Mouse (Mus musculus) common myeloid progenitor, adult 5-6 weeks (primary cell): ENCODE data around the gene Zfp458. TPM values are rescaled to one million over a fixed set of nuclear protein-coding genes. Genes with fewer than 3 reads are reported as not detected.

Source experiments
- ATAC-seq: replicated peaks from 2 replicates; pipeline ENCODE4 v1.8.0; 2016; ENCODE audit warnings: low read depth, mild to moderate bottlenecking, moderate TSS enrichment, inconsistent platforms; ENCODE audit not compliant: poor library complexity, severe bottlenecking
- total RNA-seq: library from RNA; stranded (forward); fragments of 200-1000, 187-1606 nt; gene quantifications from 2 replicates; pipeline ENCODE4 v1.2.3, GENCODE M21; 2017

Gene Zfp458
- 3.8 and 7.9 TPM in 2 replicates for total RNA-seq

- no peak for ATAC-seq
Measured at GRCm38 (mm10) chr13:67278314-67278713, at the start of gene Zfp458. Gene Zfp458, minus strand, starts transcription at chr13:67278466.

DNA sequence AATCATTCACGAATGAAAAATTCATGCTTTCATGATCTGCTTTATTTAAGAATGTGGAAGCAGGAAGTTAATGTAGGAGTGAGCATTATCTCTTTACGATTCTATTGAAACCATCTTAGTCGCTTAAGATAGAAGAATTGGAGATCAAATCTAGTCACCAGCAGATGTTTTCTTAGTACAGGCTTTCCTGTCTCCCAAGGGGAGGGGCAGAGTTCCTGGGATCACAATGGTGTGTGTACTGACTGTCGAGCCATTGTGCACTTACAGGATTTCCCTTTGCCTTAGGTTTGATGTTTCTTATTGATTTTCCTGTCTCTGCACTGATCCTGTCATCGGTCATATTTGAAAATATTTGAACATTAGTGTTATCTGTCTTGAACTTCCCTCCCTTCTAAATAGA lies 28.5 kb upstream of the Zfp458 start:
- peak; percentile 27 for ATAC-seq

DNA sequence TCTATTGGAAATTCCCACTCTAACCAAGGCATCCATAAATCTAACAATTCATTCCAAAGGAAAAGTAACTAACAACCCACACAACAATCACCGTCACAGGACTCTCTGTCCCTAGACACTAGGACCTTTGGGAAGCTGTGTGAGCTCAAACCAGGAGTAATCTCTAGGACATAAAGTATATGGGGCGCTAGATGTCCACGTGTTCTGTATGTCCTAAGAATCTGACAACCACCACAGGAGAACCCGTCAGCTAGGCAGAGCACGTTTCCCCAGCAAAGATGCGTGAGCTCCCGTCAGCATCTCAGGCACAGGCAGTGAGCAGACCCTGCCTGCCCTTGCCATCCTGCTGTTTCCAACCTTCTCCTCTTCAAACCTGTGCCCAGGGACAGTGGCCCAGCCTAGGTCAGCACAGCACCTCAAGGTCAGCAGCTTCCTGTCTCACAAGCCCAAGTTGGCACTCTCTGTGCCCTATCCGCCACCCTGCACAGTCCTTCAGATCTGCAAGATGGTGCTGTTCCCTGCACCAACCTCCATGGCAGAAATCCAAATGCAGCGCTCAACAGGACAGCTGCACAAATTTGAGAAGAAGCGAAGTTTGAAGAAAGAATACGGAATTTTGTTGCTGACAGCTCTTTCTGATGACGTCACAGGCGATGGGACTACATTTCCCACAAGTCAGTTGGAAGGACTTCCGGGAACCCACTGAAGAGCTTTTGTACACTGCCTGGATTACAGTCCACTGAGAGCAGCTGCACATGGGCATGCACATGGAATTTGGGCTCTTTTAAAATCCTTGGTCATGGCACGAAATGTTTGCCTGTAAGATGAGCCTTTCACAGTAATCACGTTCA lies 27.8 kb upstream of the Zfp458 start, which contains the start of gene Zfp457:
Zfp457 (minus strand) TSS at position 664 of the 851 bp plus-strand sequence.
- ATAC-seq = peak; percentile 97

GRCm38 (mm10) chr13:67269383-67270065 lies 8.7 kb downstream of the Zfp458 start:
- peak; percentile 43 for ATAC-seq

GRCm38 (mm10) chr13:67268568-67269369 lies 9.5 kb downstream of the Zfp458 start:
- peak; percentile 100 for ATAC-seq

DNA sequence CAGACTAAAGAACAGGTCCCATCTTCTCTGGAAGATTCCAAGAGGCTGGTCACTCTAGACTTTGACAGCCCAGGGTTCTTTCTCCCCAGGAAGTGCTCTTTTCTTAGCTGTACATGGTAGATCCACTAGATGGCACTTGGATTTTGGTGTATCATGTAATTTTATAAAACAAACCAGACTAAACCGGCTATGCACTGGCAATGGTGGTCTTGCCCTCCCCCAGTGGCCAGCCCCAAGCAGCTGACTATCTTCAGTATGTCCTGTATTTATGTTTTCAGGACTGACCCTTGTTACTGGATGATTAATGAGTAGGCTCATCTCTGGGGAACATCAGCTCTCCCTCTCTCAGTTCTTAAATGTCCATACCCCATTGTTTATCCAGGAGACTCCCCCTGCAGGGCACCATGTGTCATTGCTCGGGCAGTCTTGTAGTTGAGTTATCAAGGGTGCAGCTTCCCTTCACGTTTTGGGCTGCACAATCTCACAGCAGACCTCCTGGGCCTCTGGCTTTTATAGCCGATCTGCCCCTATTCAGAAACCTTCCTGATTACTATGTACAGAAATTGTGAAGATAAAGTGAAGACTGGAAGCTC lies 64.2 kb downstream of the Zfp458 start:
- peak; percentile 83 for ATAC-seq

Other genes starting within 250 kb of the Zfp458 start
- 6.5 and 7.4 TPM in 2 replicates for gene Zfp712, start 217.3 kb downstream of the Zfp458 start, total RNA-seq
- gene Zfp708, start 180.5 kb downstream of the Zfp458 start, total RNA-seq = 4.2 and 5.0 TPM in 2 replicates
- 6.6 and 9.0 TPM in 2 replicates for gene Gm28557, start 169.9 kb downstream of the Zfp458 start, total RNA-seq
- gene Rslcan18, start 162.2 kb downstream of the Zfp458 start, total RNA-seq = 2.8 TPM in 1 of 2 replicates, not detected in the other
- 6.4 and 7.2 TPM in 2 replicates for gene Zfp759, start 156.8 kb downstream of the Zfp458 start, total RNA-seq
- 10.5 and 15.2 TPM in 2 replicates for gene Rsl1, start 105.3 kb downstream of the Zfp458 start, total RNA-seq
- gene Zfp455, start 84.0 kb downstream of the Zfp458 start, total RNA-seq = 3.2 and 7.8 TPM in 2 replicates
- 2.0 and 2.6 TPM in 2 replicates for gene Zfp457, start 28.0 kb upstream of the Zfp458 start, total RNA-seq
- gene Zfp595, start 54.1 kb upstream of the Zfp458 start, total RNA-seq = 5.1 and 10.4 TPM in 2 replicates
- gene Gm28044, start 82.1 kb upstream of the Zfp458 start, total RNA-seq = 0.92 and 8.2 TPM in 2 replicates
- gene Zfp953, start 82.1 kb upstream of the Zfp458 start, total RNA-seq = 8.7 and 9.1 TPM in 2 replicates
- gene Gm28041, start 97.3 kb upstream of the Zfp458 start, total RNA-seq = 4.4 TPM in 1 of 2 replicates, not detected in the other
- gene Zfp456, start 97.3 kb upstream of the Zfp458 start, total RNA-seq = 4.3 and 4.4 TPM in 2 replicates
- gene Zfp429, start 121.4 kb upstream of the Zfp458 start, total RNA-seq = 5.3 and 6.3 TPM in 2 replicates
- 1.2 and 6.1 TPM in 2 replicates for gene Zfp459, start 143.0 kb upstream of the Zfp458 start, total RNA-seq
- 13.8 and 14.0 TPM in 2 replicates for gene Zfp874a, start 173.2 kb upstream of the Zfp458 start, total RNA-seq
- gene Zfp874b, start 205.8 kb upstream of the Zfp458 start, total RNA-seq = 10.3 and 15.4 TPM in 2 replicates
- gene Zfp58, start 222.1 kb upstream of the Zfp458 start, total RNA-seq = 7.9 and 8.4 TPM in 2 replicates
- gene Gm26965, start 247.7 kb upstream of the Zfp458 start, total RNA-seq = not detected in 2 replicates
- gene Zfp87, start 247.7 kb upstream of the Zfp458 start, total RNA-seq = 16.8 and 17.2 TPM in 2 replicates